Mouse (Mus musculus) kidney, postnatal 36 days (tissue): ENCODE data around the gene Pakap.

Source experiments
- DNase-seq, 2 experiments: peaks; one replicate each; pipeline ENCODE4 v3.0.0; 2021 to 2022; ENCODE audit warnings: mixed read lengths in 2 of 2

Gene Pakap

GRCm38 (mm10) chr4:57812916-57813575 is 245.1 kb downstream of the Pakap start:
- DNase-seq = peak; percentile 55 to 69

- DNase-seq = no peak
These were observed 245.6 kb downstream of the Pakap start for GRCm38 (mm10) chr4:57813576-57813945.

GRCm38 (mm10) chr4:57815355-57815754 is 247.4 kb downstream of the Pakap start:
- no peak for DNase-seq

- no peak for DNase-seq
These were observed 248.2 kb downstream of the Pakap start for GRCm38 (mm10) chr4:57816146-57816545.

- DNase-seq = no peak
These were observed 252.9 kb downstream of the Pakap start for GRCm38 (mm10) chr4:57820839-57821374.

GRCm38 (mm10) chr4:57821556-57822356 is 253.8 kb downstream of the Pakap start:
- no peak for DNase-seq

- no peak for DNase-seq
These were observed 254.7 kb downstream of the Pakap start for GRCm38 (mm10) chr4:57822641-57823040.

- no peak for DNase-seq
These were observed 256.8 kb downstream of the Pakap start for GRCm38 (mm10) chr4:57824626-57825240.

- no peak for DNase-seq
These were observed 258.3 kb downstream of the Pakap start for GRCm38 (mm10) chr4:57826272-57826671.

GRCm38 (mm10) chr4:57829131-57829530 is 261.2 kb downstream of the Pakap start:
- no peak for DNase-seq

- no peak for DNase-seq
These were observed 261.8 kb downstream of the Pakap start for GRCm38 (mm10) chr4:57829740-57830139.

GRCm38 (mm10) chr4:57832318-57832717 is 264.3 kb downstream of the Pakap start:
- DNase-seq = no peak

GRCm38 (mm10) chr4:57833060-57833459 is 265.1 kb downstream of the Pakap start:
- DNase-seq = no peak

- DNase-seq = peak in 1 of 2 experiments; percentile 61
These were observed 266.2 kb downstream of the Pakap start for GRCm38 (mm10) chr4:57834141-57834540.

GRCm38 (mm10) chr4:57837089-57837488 is 269.1 kb downstream of the Pakap start:
- no peak for DNase-seq

- DNase-seq = no peak
These were observed 271.4 kb downstream of the Pakap start for GRCm38 (mm10) chr4:57839343-57839742.

GRCm38 (mm10) chr4:57841911-57842310 is 273.9 kb downstream of the Pakap start:
- DNase-seq = no peak

- peak; percentile 52 to 85 for DNase-seq
These were observed 274.7 kb downstream of the Pakap start for GRCm38 (mm10) chr4:57842472-57843305.

GRCm38 (mm10) chr4:57845031-57845431 is 277.1 kb downstream of the Pakap start:
- peak; percentile 93 to 97 for DNase-seq

- no peak for DNase-seq
These were observed 277.7 kb downstream of the Pakap start for GRCm38 (mm10) chr4:57845541-57846210.

- no peak for DNase-seq
These were observed 278.5 kb downstream of the Pakap start for GRCm38 (mm10) chr4:57846381-57846990.
